Mouse (Mus musculus) stomach, embryonic 16.5 days (tissue): ENCODE measurements at regions not wholly inside any gene's neighbourhood (a gene's known extent, or its start where the extent isn't known, plus 50 kb on each side); places are given as distances from the start of the nearest gene placed in this dataset.
"Not testable (repeated sequence)": the region's sequence is repeated elsewhere in the genome, so short reads cannot be mapped to it uniquely, and the experiment has no call there.

Experiments used
- ATAC-seq: fragments of 200-750 bp; cut with Nextera tagmentation; 2 replicates; pipeline ENCODE4 v1.8.0; 2017; ENCODE audit warnings: moderate number of reproducible peaks, moderate TSS enrichment; ENCODE audit not compliant: insufficient read depth, low FRiP score
- H3K27ac ChIP-seq: fragments of 300-500 bp; sonication (generic); 2 replicates; pipeline ENCODE4 v1.5.1; 2014; ENCODE audit warnings: low read length
- H3K27me3 ChIP-seq: fragments of 300-500 bp; sonication (generic); 2 replicates; pipeline ENCODE4 v1.6.1; 2014; ENCODE audit warnings: low read length, control low read depth, mixed read lengths; ENCODE audit not compliant: control insufficient read depth, insufficient read depth
- H3K36me3 ChIP-seq: fragments of 300-500 bp; sonication (generic); 2 replicates; pipeline ENCODE4 v1.6.1; 2014; ENCODE audit warnings: low read length; ENCODE audit not compliant: control insufficient read depth, insufficient read depth
- H3K4me1 ChIP-seq: fragments of 300-500 bp; sonication (generic); 2 replicates; pipeline ENCODE4 v1.6.1; 2014; ENCODE audit warnings: low read length, control low read depth, mixed read lengths; ENCODE audit not compliant: control insufficient read depth, insufficient read depth
- H3K4me2 ChIP-seq: fragments of 300-500 bp; sonication (generic); 2 replicates; pipeline ENCODE4 v1.6.1; 2014; ENCODE audit warnings: low read depth, low read length, mixed read lengths
- H3K4me3 ChIP-seq: fragments of 300-500 bp; sonication (generic); replicated peaks from 2 replicates; pipeline ENCODE4 v1.5.1; 2014; ENCODE audit warnings: mild to moderate bottlenecking, low read length
- H3K9ac ChIP-seq: fragments of 300-500 bp; sonication (generic); 2 replicates; pipeline ENCODE4 v1.6.1; 2014; ENCODE audit warnings: low read length
- H3K9me3 ChIP-seq: fragments of 300-500 bp; sonication (generic); replicated peaks from 2 replicates; pipeline ENCODE4 v1.6.1; 2016; ENCODE audit warnings: low read length, control low read depth; ENCODE audit not compliant: control insufficient read depth
- WGBS: fragments of 180-500 bp; shearing (Covaris S2); extraction: QIAGEN DNeasy Blood & Tissue Kit; methylation state at CpG from one replicate; pipeline ENCODE4 v1.1.7; 2014; 5-methylcytosine and 5-hydroxymethylcytosine counted together

DNA sequence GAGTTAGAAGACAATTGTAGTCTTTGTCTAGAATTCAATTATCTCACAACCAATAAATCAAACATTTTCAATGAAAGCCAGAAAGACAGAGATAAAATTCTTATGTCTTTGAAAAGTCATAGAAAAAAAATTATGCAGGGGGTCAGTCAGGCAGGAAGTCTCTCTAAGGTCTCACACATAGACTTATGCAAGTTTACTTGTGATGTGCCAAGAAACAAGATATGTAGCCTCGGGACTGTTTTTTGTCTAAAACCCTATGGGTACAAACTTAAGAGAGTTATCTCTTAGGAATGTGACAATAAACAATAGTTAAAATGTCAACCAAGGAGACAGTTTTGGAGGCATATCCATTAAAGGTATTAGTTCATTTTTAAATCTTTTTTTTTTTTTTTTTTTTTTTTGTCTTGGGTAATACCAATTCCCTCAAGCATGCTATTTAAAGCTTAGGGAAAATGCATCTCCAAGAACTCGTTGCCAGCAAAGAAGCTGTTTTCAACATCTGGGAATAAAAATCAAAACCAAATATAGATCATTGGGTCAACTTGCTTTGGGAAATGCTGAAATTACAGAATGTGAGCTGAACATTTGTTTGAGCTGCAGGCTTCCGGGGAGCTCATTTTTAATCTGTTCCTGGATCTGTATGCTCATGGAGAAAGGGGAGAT, 133.8 kb upstream of the Meox2 start:
- Histone ChIP-seq H3K27me3 (no peaks in the 10 kb centered on the region), H3K4me2 (no peak overlapping the region), H3K27ac (no peak overlapping the region), H3K4me1 (no peaks in the 10 kb centered on the region), H3K36me3 (no peaks in the 10 kb centered on the region), H3K9me3 (no peaks in the 10 kb centered on the region), H3K9ac (no peak overlapping the region), H3K4me3 (no peak overlapping the region)
- ATAC-seq: no peak
- WGBS: 54% methylated on average over 3 of the region's 3 CpGs

DNA sequence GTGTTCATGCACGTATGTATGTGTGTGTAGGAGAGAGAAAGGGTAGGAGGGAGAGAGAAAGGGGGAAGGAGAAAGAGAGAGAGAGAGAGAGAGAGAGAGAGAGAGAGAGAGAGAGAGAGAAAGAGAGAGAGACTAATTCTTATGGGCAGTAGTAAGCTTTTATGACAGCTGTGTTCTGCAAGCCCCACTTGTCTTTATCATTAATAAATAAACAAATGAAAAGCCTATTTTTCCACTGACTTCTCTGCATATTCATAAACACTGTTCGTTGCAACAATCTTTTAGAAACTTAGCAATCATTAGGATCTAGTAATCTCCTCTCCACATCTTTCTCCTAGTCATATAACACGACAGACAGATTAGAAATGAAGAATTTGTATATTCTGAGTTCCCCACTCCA, 131.2 kb upstream of the Meox2 start:
- Histone ChIP-seq H3K4me2 (no peak overlapping the region), H3K36me3 (no peaks in the 10 kb centered on the region), H3K27me3 (no peaks in the 10 kb centered on the region), H3K9ac (no peak overlapping the region), H3K27ac (no peak overlapping the region), H3K4me3 (no peak overlapping the region), H3K9me3 (no peaks in the 10 kb centered on the region), H3K4me1 (no peaks in the 10 kb centered on the region)
- 44% methylated on average over 3 of the region's 3 CpGs for WGBS
- no peak for ATAC-seq

GRCm38 (mm10) chr12:36991135-36991534, 117.2 kb upstream of the Meox2 start:
- Histone ChIP-seq H3K27me3 (no peaks in the 10 kb centered on the region), H3K27ac (no peak overlapping the region), H3K4me1 (no peaks in the 10 kb centered on the region), H3K4me2 (no peak overlapping the region), H3K36me3 (no peaks in the 10 kb centered on the region), H3K9ac (no peak overlapping the region), H3K9me3 (no peaks in the 10 kb centered on the region), H3K4me3 (no peak overlapping the region)
- no peak for ATAC-seq
- 38% methylated on average over 4 of the region's 4 CpGs for WGBS

GRCm38 (mm10) chr12:36991970-36992369, 116.4 kb upstream of the Meox2 start:
- H3K4me2 ChIP-seq: no peak overlapping the region
- WGBS: 58% methylated on average over 4 of the region's 4 CpGs
- no peak; the same call in 1 of the 2 replicates for ATAC-seq

DNA sequence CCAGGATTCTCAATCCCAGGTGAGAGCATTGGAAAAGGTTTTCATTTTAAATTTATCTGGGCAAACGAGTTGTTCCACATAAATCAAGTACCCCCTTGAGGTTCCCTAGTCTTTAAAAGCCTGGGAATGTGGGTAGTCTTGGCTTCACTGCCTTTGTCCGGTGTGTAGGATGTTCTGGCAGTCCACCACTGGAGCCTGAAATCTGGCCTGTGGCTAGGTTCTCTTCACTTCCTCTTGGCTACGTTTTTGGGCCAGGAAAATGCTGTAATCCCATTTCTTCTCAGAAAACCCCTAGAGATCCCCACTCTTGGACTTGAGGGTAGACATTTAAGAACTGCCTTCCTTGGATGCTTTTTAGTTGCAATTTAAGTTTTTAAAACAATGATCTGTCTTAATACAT, 106.9 kb upstream of the Meox2 start:
- H3K4me2 ChIP-seq: no peak overlapping the region
- H3K36me3 ChIP-seq: no peaks in the 10 kb centered on the region
- H3K9me3 ChIP-seq: no peaks in the 10 kb centered on the region
- H3K4me1 ChIP-seq: no peaks in the 10 kb centered on the region
- H3K4me3 ChIP-seq: no peak overlapping the region
- no peak for ATAC-seq
- WGBS: 69% methylated on average over 3 of the region's 3 CpGs
- no peak overlapping the region for H3K9ac ChIP-seq
- no peaks in the 10 kb centered on the region for H3K27me3 ChIP-seq
- no peak overlapping the region for H3K27ac ChIP-seq

More at GRCm38 (mm10) chr12:36991970-36992369, 116.4 kb upstream of the Meox2 start:
- H3K9me3 ChIP-seq: no peaks in the 10 kb centered on the region
- H3K4me1 ChIP-seq: no peaks in the 10 kb centered on the region
- no peak overlapping the region for H3K9ac ChIP-seq
- no peak overlapping the region for H3K4me3 ChIP-seq
- no peaks in the 10 kb centered on the region for H3K27me3 ChIP-seq
- H3K36me3 ChIP-seq: no peaks in the 10 kb centered on the region
- no peak overlapping the region for H3K27ac ChIP-seq

- Histone ChIP-seq H3K9ac (no peak overlapping the region), H3K9me3 (no peaks in the 10 kb centered on the region), H3K36me3 (no peaks in the 10 kb centered on the region), H3K4me2 (no peak overlapping the region), H3K4me3 (no peak overlapping the region), H3K27me3 (no peaks in the 10 kb centered on the region), H3K27ac (no peak overlapping the region), H3K4me1 (no peaks in the 10 kb centered on the region)
- no peak for ATAC-seq
- 64% methylated on average over 1 of the region's 1 CpGs for WGBS
Measured at GRCm38 (mm10) chr12:37005262-37005661, 103.1 kb upstream of the Meox2 start.

GRCm38 (mm10) chr12:37010306-37010705, 98.0 kb upstream of the Meox2 start:
- no peak overlapping the region for H3K27ac ChIP-seq
- H3K9me3 ChIP-seq: no peaks in the 10 kb centered on the region
- H3K36me3 ChIP-seq: no peaks in the 10 kb centered on the region
- H3K4me1 ChIP-seq: no peaks in the 10 kb centered on the region
- no peak overlapping the region for H3K4me2 ChIP-seq
- no peaks in the 10 kb centered on the region for H3K27me3 ChIP-seq
- H3K9ac ChIP-seq: no peak overlapping the region
- no peak for ATAC-seq
- 91% methylated on average over 1 of the region's 1 CpGs for WGBS
- H3K4me3 ChIP-seq: no peak overlapping the region

DNA sequence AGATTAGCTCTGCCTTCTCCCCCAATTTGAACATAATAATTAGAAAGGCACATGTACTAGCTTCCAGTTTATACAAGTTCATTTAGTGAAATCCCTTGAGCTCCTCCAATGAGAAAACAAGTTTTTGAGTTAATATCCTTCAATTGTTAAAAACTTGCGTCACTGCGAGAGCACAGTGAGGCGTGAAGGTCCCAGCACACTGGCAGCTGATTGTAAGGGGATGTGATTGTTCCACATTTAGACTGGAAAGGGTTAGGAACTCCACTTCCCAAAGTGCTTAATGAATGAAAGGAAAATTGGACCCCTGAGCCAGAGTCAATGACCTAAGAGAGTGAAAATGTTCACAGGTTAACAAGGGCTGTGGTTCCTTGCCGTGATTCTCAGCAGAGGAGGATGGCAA, 93.9 kb upstream of the Meox2 start:
- no peak for ATAC-seq
- H3K4me1 ChIP-seq: no peaks in the 10 kb centered on the region
- no peaks in the 10 kb centered on the region for H3K27me3 ChIP-seq
- H3K4me2 ChIP-seq: no peak overlapping the region
- H3K4me3 ChIP-seq: no peak overlapping the region
- WGBS: 81% methylated on average over 4 of the region's 4 CpGs
- H3K9me3 ChIP-seq: no peaks in the 10 kb centered on the region
- no peak overlapping the region for H3K9ac ChIP-seq
- H3K36me3 ChIP-seq: no peaks in the 10 kb centered on the region
- no peak overlapping the region for H3K27ac ChIP-seq

DNA sequence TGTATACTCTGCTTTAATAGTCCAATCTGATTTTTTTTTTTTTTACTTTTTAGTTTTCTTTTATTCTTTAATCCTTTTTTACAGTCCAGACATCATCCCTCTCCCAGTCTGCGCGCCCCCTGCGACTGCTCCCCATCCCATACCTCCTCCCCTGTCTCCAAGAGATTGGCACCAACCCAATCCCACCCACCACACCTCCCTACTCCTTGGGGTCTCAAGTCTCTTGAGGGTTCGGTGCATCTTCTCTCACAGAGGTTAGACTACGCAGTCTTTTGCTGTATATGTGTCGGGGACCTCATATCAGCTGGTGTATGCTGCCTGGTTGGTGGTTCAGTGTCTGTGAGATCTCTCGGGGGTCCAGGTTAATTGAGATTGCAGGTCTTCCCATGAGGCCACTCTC, 93.4 kb upstream of the Meox2 start:
- H3K9ac ChIP-seq, H3K4me1 ChIP-seq, H3K4me3 ChIP-seq, H3K4me2 ChIP-seq, H3K9me3 ChIP-seq, H3K36me3 ChIP-seq, ATAC-seq, H3K27me3 ChIP-seq, H3K27ac ChIP-seq: not testable (repeated sequence)
- WGBS: 94% methylated on average over 7 of the region's 7 CpGs
